Mouse (Mus musculus): ENCODE measurements around the gene Crlf1. TPM values are rescaled to one million over a fixed set of nuclear protein-coding genes. Genes with fewer than 3 reads are reported as not detected.
A peak's percentile ranks its signal among the peaks of the same experiment; 100 is the strongest.

The Crlf1 gene
- polyA plus RNA-seq (2014; fragmentation: Nextera tagmentation; extraction: Ambion mirVana) = 63.8 and 64.7 TPM in 2 replicates

GRCm38 (mm10) chr8:70492664-70493640 lies at the start of gene Crlf1:
Gene Crlf1 (plus strand): TSS chr8:70493158.
- peak within 1 kb of the TSS; percentile 10; the same call in 1 of the 2 replicates for H3K27ac ChIP-seq (replicated peaks; ENCODE audit: low read depth, low read length)
- under 1% methylated on average over 58 of the region's 93 CpGs for WGBS
- no peaks in the 10 kb centered on the region for H3K9me3 ChIP-seq (replicated peaks; ENCODE audit: control insufficient read depth, low read length)
- H3K4me3 ChIP-seq (ENCODE audit: low read depth, low read length) = peak within 1 kb of the TSS; percentile 57
- H3K4me2 ChIP-seq (ENCODE audit: low read depth, low read length) = peak within 1 kb of the TSS; percentile 77
- peaks cover 53% of the 10 kb centered on the region for H3K27me3 ChIP-seq (ENCODE audit: control insufficient read depth, insufficient read depth, low read length)
- H3K4me1 ChIP-seq (ENCODE audit: control insufficient read depth, insufficient read depth, low read length) = peaks cover 17% of the 10 kb centered on the region
- peak within 1 kb of the TSS; percentile 69 for H3K9ac ChIP-seq (replicated peaks; ENCODE audit: low read length)
- no peak for ATAC-seq (replicated peaks; ENCODE audit: insufficient number of reproducible peaks, low FRiP score, low TSS enrichment, low read depth)
- DNase-seq (ENCODE audit: low spot score) = peak; percentile 57
- H3K36me3 ChIP-seq (replicated peaks; ENCODE audit: control insufficient read depth, insufficient read depth, low read depth, low read length) = no peaks in the 10 kb centered on the region

GRCm38 (mm10) chr8:70443326-70443725 lies 49.6 kb upstream of the Crlf1 start:
- 81% methylated on average over 4 of the region's 4 CpGs for whole genome bisulfite sequencing
- no peak for DNase-seq (ENCODE audit: low spot score)
- H3K27me3 ChIP-seq (ENCODE audit: control insufficient read depth, insufficient read depth, low read length) = no peaks in the 10 kb centered on the region
- no peak overlapping the region for H3K27ac ChIP-seq (replicated peaks; ENCODE audit: low read depth, low read length)
- no peak for ATAC-seq (replicated peaks; ENCODE audit: insufficient number of reproducible peaks, low FRiP score, low TSS enrichment, low read depth)
- no peaks in the 10 kb centered on the region for H3K4me1 ChIP-seq (ENCODE audit: control insufficient read depth, insufficient read depth, low read length)
- no peak overlapping the region for H3K4me3 ChIP-seq (ENCODE audit: low read depth, low read length)
- H3K9me3 ChIP-seq (replicated peaks; ENCODE audit: control insufficient read depth, low read length) = no peaks in the 10 kb centered on the region
- no peak overlapping the region for H3K4me2 ChIP-seq (ENCODE audit: low read depth, low read length)
- no peak overlapping the region for H3K9ac ChIP-seq (replicated peaks; ENCODE audit: low read length)
- no peaks in the 10 kb centered on the region for H3K36me3 ChIP-seq (replicated peaks; ENCODE audit: control insufficient read depth, insufficient read depth, low read depth, low read length)

GRCm38 (mm10) chr8:70445988-70446387 lies 47.0 kb upstream of the Crlf1 start:
- H3K9me3 ChIP-seq (replicated peaks; ENCODE audit: control insufficient read depth, low read length) = no peaks in the 10 kb centered on the region
- no peak overlapping the region for H3K4me2 ChIP-seq (ENCODE audit: low read depth, low read length)
- peaks cover 8% of the 10 kb centered on the region for H3K4me1 ChIP-seq (ENCODE audit: control insufficient read depth, insufficient read depth, low read length)
- no peaks in the 10 kb centered on the region for H3K36me3 ChIP-seq (replicated peaks; ENCODE audit: control insufficient read depth, insufficient read depth, low read depth, low read length)
- H3K27me3 ChIP-seq (ENCODE audit: control insufficient read depth, insufficient read depth, low read length) = no peaks in the 10 kb centered on the region
- no peak overlapping the region for H3K4me3 ChIP-seq (ENCODE audit: low read depth, low read length)
- H3K27ac ChIP-seq (replicated peaks; ENCODE audit: low read depth, low read length) = no peak overlapping the region
- ATAC-seq (replicated peaks; ENCODE audit: insufficient number of reproducible peaks, low FRiP score, low TSS enrichment, low read depth) (no peak), DNase-seq (ENCODE audit: low spot score) (no peak)
- WGBS = 62% methylated on average over 1 of the region's 1 CpGs
- no peak overlapping the region for H3K9ac ChIP-seq (replicated peaks; ENCODE audit: low read length)

GRCm38 (mm10) chr8:70447639-70448420 lies 45.1 kb upstream of the Crlf1 start:
- Histone ChIP-seq H3K4me3 (ENCODE audit: low read depth, low read length) (no peak overlapping the region), H3K36me3 (replicated peaks; ENCODE audit: control insufficient read depth, insufficient read depth, low read depth, low read length) (no peaks in the 10 kb centered on the region; the same call in 1 of the 2 replicates), H3K27me3 (ENCODE audit: control insufficient read depth, insufficient read depth, low read length) (no peaks in the 10 kb centered on the region), H3K4me1 (ENCODE audit: control insufficient read depth, insufficient read depth, low read length) (peaks cover 8% of the 10 kb centered on the region), H3K9me3 (replicated peaks; ENCODE audit: control insufficient read depth, low read length) (no peaks in the 10 kb centered on the region), H3K4me2 (ENCODE audit: low read depth, low read length) (no peak overlapping the region), H3K9ac (replicated peaks; ENCODE audit: low read length) (no peak overlapping the region), H3K27ac (replicated peaks; ENCODE audit: low read depth, low read length) (no peak overlapping the region)
- ATAC-seq (replicated peaks; ENCODE audit: insufficient number of reproducible peaks, low FRiP score, low TSS enrichment, low read depth) (no peak), DNase-seq (ENCODE audit: low spot score) (no peak)
- 74% methylated on average over 19 of the region's 19 CpGs for WGBS

GRCm38 (mm10) chr8:70452196-70452966 lies 40.6 kb upstream of the Crlf1 start:
- H3K9ac ChIP-seq (replicated peaks; ENCODE audit: low read length) = no peak overlapping the region
- no peaks in the 10 kb centered on the region for H3K27me3 ChIP-seq (ENCODE audit: control insufficient read depth, insufficient read depth, low read length)
- 63% methylated on average over 52 of the region's 52 CpGs for WGBS
- H3K36me3 ChIP-seq (replicated peaks; ENCODE audit: control insufficient read depth, insufficient read depth, low read depth, low read length) = no peaks in the 10 kb centered on the region; the same call in 1 of the 2 replicates
- peaks cover 8% of the 10 kb centered on the region for H3K4me1 ChIP-seq (ENCODE audit: control insufficient read depth, insufficient read depth, low read length)
- no peak overlapping the region for H3K27ac ChIP-seq (replicated peaks; ENCODE audit: low read depth, low read length)
- ATAC-seq (replicated peaks; ENCODE audit: insufficient number of reproducible peaks, low FRiP score, low TSS enrichment, low read depth) = no peak
- H3K4me2 ChIP-seq (ENCODE audit: low read depth, low read length) = no peak overlapping the region
- no peaks in the 10 kb centered on the region for H3K9me3 ChIP-seq (replicated peaks; ENCODE audit: control insufficient read depth, low read length)
- no peak for DNase-seq (ENCODE audit: low spot score)
- no peak overlapping the region for H3K4me3 ChIP-seq (ENCODE audit: low read depth, low read length)

GRCm38 (mm10) chr8:70453852-70454251 lies 39.1 kb upstream of the Crlf1 start:
- ATAC-seq (replicated peaks; ENCODE audit: insufficient number of reproducible peaks, low FRiP score, low TSS enrichment, low read depth) (no peak), DNase-seq (ENCODE audit: low spot score) (no peak)
- H3K4me1 ChIP-seq (ENCODE audit: control insufficient read depth, insufficient read depth, low read length) = peaks cover 6% of the 10 kb centered on the region
- no peak overlapping the region for H3K27ac ChIP-seq (replicated peaks; ENCODE audit: low read depth, low read length)
- WGBS = 91% methylated on average over 5 of the region's 5 CpGs
- H3K9me3 ChIP-seq (replicated peaks; ENCODE audit: control insufficient read depth, low read length) = no peaks in the 10 kb centered on the region
- H3K36me3 ChIP-seq (replicated peaks; ENCODE audit: control insufficient read depth, insufficient read depth, low read depth, low read length) = no peaks in the 10 kb centered on the region; the same call in 1 of the 2 replicates
- no peaks in the 10 kb centered on the region for H3K27me3 ChIP-seq (ENCODE audit: control insufficient read depth, insufficient read depth, low read length)
- no peak overlapping the region for H3K9ac ChIP-seq (replicated peaks; ENCODE audit: low read length)
- H3K4me2 ChIP-seq (ENCODE audit: low read depth, low read length) = no peak overlapping the region
- H3K4me3 ChIP-seq (ENCODE audit: low read depth, low read length) = no peak overlapping the region

- H3K9ac ChIP-seq (replicated peaks; ENCODE audit: low read length) = no peak overlapping the region
- WGBS = 100% methylated on average over 1 of the region's 1 CpGs
- no peaks in the 10 kb centered on the region; the same call in 1 of the 2 replicates for H3K36me3 ChIP-seq (replicated peaks; ENCODE audit: control insufficient read depth, insufficient read depth, low read depth, low read length)
- DNase-seq (ENCODE audit: low spot score) (no peak), ATAC-seq (replicated peaks; ENCODE audit: insufficient number of reproducible peaks, low FRiP score, low TSS enrichment, low read depth) (no peak)
- no peak overlapping the region for H3K27ac ChIP-seq (replicated peaks; ENCODE audit: low read depth, low read length)
- no peak overlapping the region for H3K4me2 ChIP-seq (ENCODE audit: low read depth, low read length)
- no peaks in the 10 kb centered on the region for H3K27me3 ChIP-seq (ENCODE audit: control insufficient read depth, insufficient read depth, low read length)
- no peaks in the 10 kb centered on the region for H3K9me3 ChIP-seq (replicated peaks; ENCODE audit: control insufficient read depth, low read length)
- no peak overlapping the region for H3K4me3 ChIP-seq (ENCODE audit: low read depth, low read length)
- no peaks in the 10 kb centered on the region for H3K4me1 ChIP-seq (ENCODE audit: control insufficient read depth, insufficient read depth, low read length)
Observed at GRCm38 (mm10) chr8:70456996-70457395, 36.0 kb upstream of the Crlf1 start.
